Mouse (Mus musculus): Measurements from ENCODE around the gene Suv39h2.

Suv39h2 gene

GRCm38 (mm10) chr2:3474861-3475283 lies at the start of gene Suv39h2:
Suv39h2 (minus strand) TSS chr2:3475031.
- in situ Hi-C loops (cut with MboI, MseI): no loop called here

- in situ Hi-C loops (cut with MboI, MseI): no loop called here
Observed at GRCm38 (mm10) chr2:3522558-3522957, 47.7 kb upstream of the Suv39h2 start.

GRCm38 (mm10) chr2:3512552-3513454 lies 38.0 kb upstream of the Suv39h2 start, which contains the start of the genes Gm45902, Hspa14 and Cdnf:
Gm45902 (minus strand) TSS chr2:3512790.
Hspa14 (minus strand) TSS chr2:3512814.
Cdnf (plus strand) TSS chr2:3513030.
- in situ Hi-C loops (cut with MboI, MseI): no loop called here

GRCm38 (mm10) chr2:3512076-3512475 lies 37.2 kb upstream of the Suv39h2 start:
- in situ Hi-C loops (cut with MboI, MseI): no loop called here

- in situ Hi-C loops (cut with MboI, MseI): no loop called here
Observed at GRCm38 (mm10) chr2:3500886-3501285, 26.1 kb upstream of the Suv39h2 start.

- in situ Hi-C loops (cut with MboI, MseI): no loop called here
Observed at GRCm38 (mm10) chr2:3499543-3499942, 24.7 kb upstream of the Suv39h2 start.

- in situ Hi-C loops (cut with MboI, MseI): no loop called here
Observed at GRCm38 (mm10) chr2:3493833-3494409, 19.1 kb upstream of the Suv39h2 start.

- in situ Hi-C loops (cut with MboI, MseI): no loop called here
Observed at GRCm38 (mm10) chr2:3489816-3490215, 15.0 kb upstream of the Suv39h2 start.

GRCm38 (mm10) chr2:3480239-3480638 lies 5.4 kb upstream of the Suv39h2 start:
- in situ Hi-C loops (cut with MboI, MseI): no loop called here

- in situ Hi-C loops (cut with MboI, MseI): no loop called here
Observed at GRCm38 (mm10) chr2:3475746-3476251, 968 bp upstream of the Suv39h2 start.

GRCm38 (mm10) chr2:3474361-3474805 lies 448 bp downstream of the Suv39h2 start:
- in situ Hi-C loops (cut with MboI, MseI): no loop called here

- in situ Hi-C loops (cut with MboI, MseI): no loop called here
Observed at GRCm38 (mm10) chr2:3473891-3474290, 940 bp downstream of the Suv39h2 start.

- in situ Hi-C loops (cut with MboI, MseI): no loop called here
Observed at GRCm38 (mm10) chr2:3456590-3456989, 18.2 kb downstream of the Suv39h2 start.

GRCm38 (mm10) chr2:3453096-3453495 lies 21.7 kb downstream of the Suv39h2 start:
- in situ Hi-C loops (cut with MboI, MseI): no loop called here

GRCm38 (mm10) chr2:3449431-3449830 lies 25.4 kb downstream of the Suv39h2 start:
- in situ Hi-C loops (cut with MboI, MseI): loop anchor here (5.0 kb wide), 1 partner anchor 863 kb away; no protein-coding TSS in a partner anchor

- in situ Hi-C loops (cut with MboI, MseI): loop anchor here (5.0 kb wide), 1 partner anchor 866 kb away; no protein-coding TSS in a partner anchor
Observed at GRCm38 (mm10) chr2:3445984-3446383, 28.8 kb downstream of the Suv39h2 start.

GRCm38 (mm10) chr2:3444206-3444605 lies 30.6 kb downstream of the Suv39h2 start:
- in situ Hi-C loops (cut with MboI, MseI): no loop called here

- in situ Hi-C loops (cut with MboI, MseI): no loop called here
Observed at GRCm38 (mm10) chr2:3437956-3438355, 36.9 kb downstream of the Suv39h2 start.

GRCm38 (mm10) chr2:3435369-3436061 lies 39.3 kb downstream of the Suv39h2 start:
- in situ Hi-C loops (cut with MboI, MseI): no loop called here

GRCm38 (mm10) chr2:3430956-3431355 lies 43.9 kb downstream of the Suv39h2 start:
- in situ Hi-C loops (cut with MboI, MseI): no loop called here

GRCm38 (mm10) chr2:3424579-3424910 lies 50.3 kb downstream of the Suv39h2 start:
- in situ Hi-C loops (cut with MboI, MseI): no loop called here

Data from T-helper 2 cell (primary cell).